Mouse (Mus musculus): Measurements from ENCODE around the gene Car12.

GRCm38 (mm10) chr9:66708816-66709555, 4.5 kb upstream of the Car12 start:
- TF ChIP-seq MAFK (IDR thresholded peaks at IDR 0.05; ENCODE audit: insufficient read depth, low read depth, low read length) (no peak), HCFC1 (IDR thresholded peaks at IDR 0.05; ENCODE audit: borderline replicate concordance, insufficient read depth, low read length) (no peak), ZNF384 (IDR thresholded peaks at IDR 0.05; ENCODE audit: low read depth, low read length) (no peak), ZC3H11A (IDR thresholded peaks at IDR 0.05; ENCODE audit: borderline replicate concordance, low read depth, low read length) (no peak)

Measured in ES-E14 (cell line).